Mouse (Mus musculus) layer of hippocampus, adult 2 months (tissue): ENCODE data around the gene Rbbp8nl. TPM values are rescaled to one million over a fixed set of nuclear protein-coding genes. Genes with fewer than 3 reads are reported as not detected.
A peak's percentile ranks its signal among the peaks of the same experiment; 100 is the strongest.
"Not testable (repeated sequence)": the region's sequence is repeated elsewhere in the genome, so short reads cannot be mapped to it uniquely, and the experiment has no call there.

Source experiments
- DNase-seq, 2 experiments: peaks; one replicate each; pipeline ENCODE4 v3.0.0; 2022; ENCODE audit warnings: low spot score in 2 of 2
- H3K27ac ChIP-seq: fragments of 200-600 bp; 2 replicates; pipeline ENCODE4 v1.8.1; 2022
- H3K4me3 ChIP-seq: fragments of 200-600 bp; 2 replicates; pipeline ENCODE4 v1.8.1; 2022; ENCODE audit warnings: mild to moderate bottlenecking
- CTCF ChIP-seq: fragments of 200-600 bp; conservative IDR thresholded peaks from 2 replicates; pipeline ENCODE4 v1.8.1; 2022; ENCODE audit warnings: antibody characterized with exemption, mild to moderate bottlenecking, moderate library complexity
- total RNA-seq, 2 experiments: library from RNA; stranded (reverse); gene quantifications; 2 replicates each; pipeline ENCODE4 v1.2.3; 2021

Rbbp8nl gene
- total RNA-seq, 2 experiments from 2014 or later, result not detected

GRCm38 (mm10) chr2:180274523-180274922 lies 15.2 kb downstream of the Rbbp8nl start:
- Histone ChIP-seq H3K4me3 (no peak overlapping the region), H3K27ac (no peak overlapping the region)
- no peak for DNase-seq
- no peak for TF ChIP-seq CTCF

GRCm38 (mm10) chr2:180273394-180274244 lies 16.1 kb downstream of the Rbbp8nl start, which contains the start of gene Cables2:
Gene Cables2, minus strand, starts transcription at chr2:180273496.
- peak within 1 kb of the TSS; percentile 83 for H3K27ac ChIP-seq
- H3K4me3 ChIP-seq, result peak within 1 kb of the TSS; percentile 86
- peak; percentile 85 to 93 for DNase-seq
- no peak for TF ChIP-seq CTCF

GRCm38 (mm10) chr2:180272884-180273321 lies 16.8 kb downstream of the Rbbp8nl start:
- TF ChIP-seq CTCF, result no peak
- Histone ChIP-seq H3K27ac (peak overlapping the region; percentile 83), H3K4me3 (peak overlapping the region; percentile 86)
- no peak for DNase-seq

- H3K27ac ChIP-seq, result peak overlapping the region; percentile 83; the same call in 1 of the 2 replicates
- no peak for TF ChIP-seq CTCF
- DNase-seq, result no peak
- H3K4me3 ChIP-seq, result peak overlapping the region; percentile 86
These were observed 17.8 kb downstream of the Rbbp8nl start for GRCm38 (mm10) chr2:180271804-180272395.

GRCm38 (mm10) chr2:180270537-180271255 lies 19.0 kb downstream of the Rbbp8nl start:
- Histone ChIP-seq H3K4me3 (no peak overlapping the region), H3K27ac (peak overlapping the region; percentile 83; the same call in 1 of the 2 replicates)
- TF ChIP-seq CTCF, result no peak
- DNase-seq, result no peak

- Histone ChIP-seq H3K27ac (no peak overlapping the region), H3K4me3 (no peak overlapping the region)
- DNase-seq, result no peak
- TF ChIP-seq CTCF, result no peak
These were observed 20.4 kb downstream of the Rbbp8nl start for GRCm38 (mm10) chr2:180269329-180269728.

- DNase-seq, result no peak
- no peak overlapping the region for H3K4me3 ChIP-seq
- no peak for TF ChIP-seq CTCF
- 0 out of 2 replicates have a peak overlapping the region, but pooled peaks have one; percentile 7 for H3K27ac ChIP-seq
These were observed 21.7 kb downstream of the Rbbp8nl start for GRCm38 (mm10) chr2:180267955-180268354.

GRCm38 (mm10) chr2:180262891-180263290 lies 26.8 kb downstream of the Rbbp8nl start:
- H3K27ac ChIP-seq, result peak overlapping the region; percentile 33; the same call in 1 of the 2 replicates
- DNase-seq, result no peak
- TF ChIP-seq CTCF, result no peak
- no peak overlapping the region for H3K4me3 ChIP-seq

GRCm38 (mm10) chr2:180262441-180262840 lies 27.2 kb downstream of the Rbbp8nl start:
- Histone ChIP-seq H3K27ac (peak overlapping the region; percentile 61), H3K4me3 (no peak overlapping the region)
- no peak for DNase-seq
- TF ChIP-seq CTCF, result no peak

- Histone ChIP-seq H3K4me3 (no peak overlapping the region), H3K27ac (peak overlapping the region; percentile 61)
- no peak for DNase-seq
- TF ChIP-seq CTCF, result no peak
These were observed 27.8 kb downstream of the Rbbp8nl start for GRCm38 (mm10) chr2:180261901-180262300.

- H3K4me3 ChIP-seq, result no peak overlapping the region
- no peak for DNase-seq
- no peak for TF ChIP-seq CTCF
- H3K27ac ChIP-seq, result peak overlapping the region; percentile 46; the same call in 1 of the 2 replicates
These were observed 28.8 kb downstream of the Rbbp8nl start for GRCm38 (mm10) chr2:180260610-180261480.

GRCm38 (mm10) chr2:180259826-180260609 lies 29.7 kb downstream of the Rbbp8nl start:
- not testable (repeated sequence) for DNase-seq, H3K4me3 ChIP-seq
- H3K27ac ChIP-seq, result peak overlapping the region; percentile 46; the same call in 1 of the 2 replicates

GRCm38 (mm10) chr2:180258951-180259484 lies 30.7 kb downstream of the Rbbp8nl start:
- H3K4me3 ChIP-seq, H3K27ac ChIP-seq, DNase-seq: not testable (repeated sequence)
